ENCODE assay signal across 20 mouse cellular contexts in genomic region chr14:85861371-85861951, GRCm38 (mm10).
A peak's percentile ranks its signal among the peaks of the same experiment; 100 is the strongest.
DNase-seq lines count a peak whose midpoint lies in the region; ATAC-seq and TF ChIP-seq lines count a peak whose summit lies in the region.
"Had no signal": no experiment of that assay in that cellular context is flagged by ENCODE, and none has a peak within 500 bp of the region (broad histone marks: within the 10 kb centered on the region; RNA-seq: fewer than 3 reads in every experiment).

No protein-coding gene starts in this region.

- H3K27me3 ChIP-seq in midbrain, embryonic 11.5 days (ENCODE audit: control insufficient read depth, insufficient read depth, low read length), result no peaks in the 10 kb centered on the region
- no peaks in the 10 kb centered on the region for H3K27me3 ChIP-seq in midbrain, postnatal 0 days (ENCODE audit: insufficient read depth, low read length)
- no peaks in the 10 kb centered on the region for H3K27me3 ChIP-seq in midbrain, embryonic 13.5 days
- no peaks in the 10 kb centered on the region for H3K27me3 ChIP-seq in midbrain, embryonic 15.5 days (replicated peaks)
- H3K27me3 ChIP-seq: embryonic facial prominence, embryonic 12.5 days; forebrain, embryonic 13.5 days; forebrain, embryonic 15.5 days had no signal

- no peak overlapping the region for H3K4me3 ChIP-seq in midbrain, embryonic 11.5 days (ENCODE audit: low read depth, low read length)
- no peak overlapping the region for H3K4me3 ChIP-seq in midbrain, postnatal 0 days (ENCODE audit: low read depth, low read length)
- H3K4me3 ChIP-seq in midbrain, embryonic 13.5 days (replicated peaks), result no peak overlapping the region
- H3K4me3 ChIP-seq in midbrain, embryonic 15.5 days, result no peak overlapping the region
- H3K4me3 ChIP-seq: embryonic facial prominence, embryonic 12.5 days; forebrain, embryonic 13.5 days; forebrain, embryonic 15.5 days had no signal

- no peak for TF ChIP-seq CTCF in midbrain, postnatal 0 days (IDR thresholded peaks at IDR 0.05)
- TF ChIP-seq CTCF in brain, embryonic 14.5 days (IDR thresholded peaks at IDR 0.05; ENCODE audit: borderline replicate concordance, extremely low read depth, insufficient read depth, insufficient read length), result no peak

- TF ChIP-seq POLR2A in brain, embryonic 14.5 days (IDR thresholded peaks at IDR 0.05; ENCODE audit: borderline replicate concordance, extremely low read depth, insufficient read depth, insufficient read length, poor library complexity, severe bottlenecking), result no peak

- peak; percentile 3 for DNase-seq in embryo, embryonic 11 days
- DNase-seq in embryo, embryonic 10.5 days (ENCODE audit: low spot score), result no peak
- peak; percentile 84 for DNase-seq in midbrain, embryonic 11.5 days (ENCODE audit: low spot score, missing footprints)
- DNase-seq in midbrain, postnatal 0 days (ENCODE audit: low spot score), result no peak
- peak; percentile 18 for DNase-seq in brain, embryonic 14.5 days (ENCODE audit: low read depth)
- DNase-seq in left cerebral cortex, adult 11 months (ENCODE audit: low spot score), result no peak
- DNase-seq: adrenal gland, adult 2 months; adrenal gland, postnatal 10 days; adrenal gland, postnatal 25 days; cerebellum, adult 11-12 months; cerebellum, adult 2 months; cerebellum, adult 9-10 months; cerebellum, postnatal 10 days; cerebellum, postnatal 25 days; forebrain, postnatal 0 days had no signal

- no peaks in the 10 kb centered on the region for H3K36me3 ChIP-seq in midbrain, embryonic 11.5 days (ENCODE audit: control insufficient read depth, insufficient read depth, low read length)
- H3K36me3 ChIP-seq in midbrain, postnatal 0 days (ENCODE audit: insufficient read depth, low read length), result no peaks in the 10 kb centered on the region
- H3K36me3 ChIP-seq in midbrain, embryonic 13.5 days, result no peaks in the 10 kb centered on the region
- no peaks in the 10 kb centered on the region for H3K36me3 ChIP-seq in midbrain, embryonic 15.5 days (replicated peaks)
- H3K36me3 ChIP-seq: embryonic facial prominence, embryonic 12.5 days; forebrain, embryonic 15.5 days had no signal

- ATAC-seq in midbrain, embryonic 11.5 days (ENCODE audit: low FRiP score), result peak; percentile 84
- ATAC-seq in midbrain, postnatal 0 days (ENCODE audit: low FRiP score), result no peak
- peak; percentile 69; the same call in 1 of the 2 replicates for ATAC-seq in midbrain, embryonic 13.5 days
- ATAC-seq in midbrain, embryonic 15.5 days (replicated peaks), result no peak
- ATAC-seq: forebrain, embryonic 13.5 days; forebrain, embryonic 15.5 days; forebrain, postnatal 0 days had no signal

- WGBS in midbrain, embryonic 11.5 days, result 48% methylated on average over 3 of the region's 3 CpGs
- WGBS in midbrain, postnatal 0 days, result 32% methylated on average over 3 of the region's 3 CpGs
- 41% methylated on average over 3 of the region's 3 CpGs for WGBS in midbrain, embryonic 13.5 days
- WGBS in midbrain, embryonic 15.5 days, result 37% methylated on average over 3 of the region's 3 CpGs

- H3K9ac ChIP-seq in midbrain, embryonic 11.5 days (ENCODE audit: low read length), result no peak overlapping the region
- no peak overlapping the region for H3K9ac ChIP-seq in midbrain, postnatal 0 days (replicated peaks; ENCODE audit: low read length, poor library complexity, severe bottlenecking)
- H3K9ac ChIP-seq in midbrain, embryonic 13.5 days (replicated peaks), result no peak overlapping the region
- H3K9ac ChIP-seq in midbrain, embryonic 15.5 days, result no peak overlapping the region
- H3K9ac ChIP-seq: embryonic facial prominence, embryonic 12.5 days; forebrain, embryonic 13.5 days; forebrain, embryonic 15.5 days; forebrain, postnatal 0 days had no signal

- no peak overlapping the region for H3K4me2 ChIP-seq in midbrain, embryonic 11.5 days
- no peak overlapping the region for H3K4me2 ChIP-seq in midbrain, postnatal 0 days (ENCODE audit: low read depth, low read length, poor library complexity, severe bottlenecking)
- no peak overlapping the region for H3K4me2 ChIP-seq in midbrain, embryonic 13.5 days (replicated peaks)
- no peak overlapping the region for H3K4me2 ChIP-seq in midbrain, embryonic 15.5 days
- H3K4me2 ChIP-seq: embryonic facial prominence, embryonic 12.5 days; forebrain, embryonic 13.5 days; forebrain, embryonic 15.5 days had no signal

- no peak overlapping the region for H3K27ac ChIP-seq in midbrain, embryonic 11.5 days (ENCODE audit: low read depth, low read length)
- no peak overlapping the region for H3K27ac ChIP-seq in midbrain, postnatal 0 days (ENCODE audit: low read depth, low read length)
- no peak overlapping the region for H3K27ac ChIP-seq in midbrain, embryonic 13.5 days
- no peak overlapping the region for H3K27ac ChIP-seq in midbrain, embryonic 15.5 days
- H3K27ac ChIP-seq: embryonic facial prominence, embryonic 12.5 days; forebrain, embryonic 13.5 days; forebrain, embryonic 15.5 days had no signal

- no peaks in the 10 kb centered on the region for H3K9me3 ChIP-seq in midbrain, embryonic 11.5 days (ENCODE audit: control insufficient read depth, low read length)
- H3K9me3 ChIP-seq in midbrain, postnatal 0 days (ENCODE audit: low read length), result no peaks in the 10 kb centered on the region
- no peaks in the 10 kb centered on the region for H3K9me3 ChIP-seq in midbrain, embryonic 13.5 days
- H3K9me3 ChIP-seq in midbrain, embryonic 15.5 days, result no peaks in the 10 kb centered on the region
- H3K9me3 ChIP-seq: embryonic facial prominence, embryonic 12.5 days; forebrain, embryonic 13.5 days; forebrain, embryonic 15.5 days had no signal

- no peaks in the 10 kb centered on the region for H3K4me1 ChIP-seq in midbrain, embryonic 11.5 days (ENCODE audit: control insufficient read depth, insufficient read depth, low read length)
- H3K4me1 ChIP-seq in midbrain, postnatal 0 days (ENCODE audit: insufficient read depth, low read length), result no peaks in the 10 kb centered on the region
- no peaks in the 10 kb centered on the region for H3K4me1 ChIP-seq in midbrain, embryonic 13.5 days (replicated peaks)
- no peaks in the 10 kb centered on the region for H3K4me1 ChIP-seq in midbrain, embryonic 15.5 days
- H3K4me1 ChIP-seq: embryonic facial prominence, embryonic 12.5 days; forebrain, embryonic 13.5 days; forebrain, embryonic 15.5 days had no signal

Comparison
In these comparisons a context has a peak if more than half of its experiments do, and no peak if none do; other contexts are left out.
1. DNase-seq: peak in embryo, embryonic 11 days (single experiment), midbrain, embryonic 11.5 days (single experiment) and brain, embryonic 14.5 days (single experiment); none in embryo, embryonic 10.5 days (single experiment), midbrain, postnatal 0 days (single experiment) and left cerebral cortex, adult 11 months (single experiment).
2. ATAC-seq: peak in midbrain, embryonic 11.5 days (single experiment) and midbrain, embryonic 13.5 days (single experiment); none in midbrain, postnatal 0 days (single experiment) and midbrain, embryonic 15.5 days (single experiment).